Mouse (Mus musculus) left cerebral cortex, adult 2 months (tissue): ENCODE data around the gene Eif3l. TPM values are rescaled to one million over a fixed set of nuclear protein-coding genes. Genes with fewer than 3 reads are reported as not detected.
"Not testable (repeated sequence)": the region's sequence is repeated elsewhere in the genome, so short reads cannot be mapped to it uniquely, and the experiment has no call there.

Experiments
- DNase-seq, 2 experiments: peaks; one replicate each; pipeline ENCODE4 v3.0.0; 2021 to 2022; ENCODE audit warnings: low spot score in 2 of 2, mixed read lengths in 1 of 2; ENCODE audit errors: extremely low spot score in 1 of 2
- H3K27ac ChIP-seq: fragments of 200-600 bp; 2 replicates; pipeline ENCODE4 v1.8.1; 2022
- H3K4me3 ChIP-seq: fragments of 200-600 bp; 2 replicates; pipeline ENCODE4 v1.8.1; 2022
- CTCF ChIP-seq: fragments of 200-600 bp; IDR thresholded peaks from 2 replicates; pipeline ENCODE4 v1.8.1; 2022; ENCODE audit warnings: antibody characterized with exemption, mild to moderate bottlenecking, moderate library complexity
- intact Hi-C: fragments of 180-260 bp; cut with DNase I; formaldehyde crosslinking; loops from one replicate; pipeline ENCODE4 v1.15.1; 2025
- long read RNA-seq, 2 experiments: library from polyadenylated mRNA; stranded (forward); transcript quantifications; one replicate each; pipeline ENCODE4 v2.0.0; 2021; ENCODE audit warnings: borderline mapping rate in 2 of 2
- total RNA-seq, 2 experiments: library from RNA; stranded (reverse); gene quantifications; 2 replicates each; pipeline ENCODE4 v1.2.3; 2021

Gene Eif3l
- total RNA-seq = 10 to 100 TPM; 62.5 to 66.6 TPM
- long read RNA-seq, experiment 1, transcript Eif3l-201 (13 exons, 1,942 nt) = major isoform, 94 of 113 reads
- long read RNA-seq, experiment 1, partial matches to known transcripts = 2 of 113 reads
- long read RNA-seq, experiment 1, other reads (novel, unspliced or antisense) = 16 of 113 reads
- long read RNA-seq, experiment 2, transcript Eif3l-201 (13 exons, 1,942 nt) = major isoform, 48 of 56 reads
- long read RNA-seq, experiment 2, partial matches to known transcripts = 2 of 56 reads
- long read RNA-seq, experiment 2, other reads (novel, unspliced or antisense) = 6 of 56 reads

GRCm38 (mm10) chr15:79074913-79075532, at the start of gene Eif3l:
Gene Eif3l, plus strand, starts transcription at chr15:79075179.
- no peak for TF ChIP-seq CTCF
- DNase-seq = peak; percentile 88 to 90
- peak within 1 kb of the TSS; percentile 97 for H3K4me3 ChIP-seq
- intact Hi-C loops = loop anchor here (5.0 kb wide), 1 partner anchor 158 kb away; no protein-coding TSS in a partner anchor
- peak within 1 kb of the TSS; percentile 83 for H3K27ac ChIP-seq

DNA sequence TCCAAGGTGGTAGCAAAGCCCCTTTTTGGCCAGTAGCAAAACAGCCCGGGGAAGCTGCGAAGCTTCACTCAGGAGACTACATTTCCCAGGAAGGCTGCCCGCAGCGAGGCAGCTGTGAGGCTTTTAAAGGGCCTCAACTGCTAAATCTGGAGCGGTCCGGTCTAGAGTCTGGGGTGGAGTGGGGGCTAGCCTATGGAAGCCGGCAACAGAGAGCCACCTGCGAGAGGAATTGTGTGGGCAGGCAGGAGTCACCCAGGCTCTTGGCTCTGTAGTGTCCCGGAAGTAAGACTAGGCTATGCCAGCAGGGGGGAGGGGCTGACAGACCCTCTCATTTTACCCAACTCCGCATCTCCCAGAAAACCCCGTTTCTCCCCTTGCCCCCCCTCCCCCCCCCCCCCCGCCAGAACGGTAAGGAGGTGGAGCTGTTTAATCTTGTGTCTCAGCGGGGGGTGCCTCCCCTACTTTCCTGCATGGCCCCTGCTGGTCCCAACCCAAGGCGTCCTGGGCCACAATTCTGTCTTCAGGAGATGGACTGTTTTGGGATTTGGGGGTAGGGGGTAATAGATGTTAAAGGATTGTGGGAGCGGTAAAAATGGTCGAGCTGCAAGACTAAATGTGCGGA, 49.2 kb upstream of the Eif3l start:
- Histone ChIP-seq H3K27ac (peak overlapping the region; percentile 54), H3K4me3 (peak overlapping the region; percentile 44)
- no peak for TF ChIP-seq CTCF
- DNase-seq = no peak
- intact Hi-C loops = loop anchor here (2.0 kb wide), 1 partner anchor 37 kb away; no protein-coding TSS in a partner anchor

DNA sequence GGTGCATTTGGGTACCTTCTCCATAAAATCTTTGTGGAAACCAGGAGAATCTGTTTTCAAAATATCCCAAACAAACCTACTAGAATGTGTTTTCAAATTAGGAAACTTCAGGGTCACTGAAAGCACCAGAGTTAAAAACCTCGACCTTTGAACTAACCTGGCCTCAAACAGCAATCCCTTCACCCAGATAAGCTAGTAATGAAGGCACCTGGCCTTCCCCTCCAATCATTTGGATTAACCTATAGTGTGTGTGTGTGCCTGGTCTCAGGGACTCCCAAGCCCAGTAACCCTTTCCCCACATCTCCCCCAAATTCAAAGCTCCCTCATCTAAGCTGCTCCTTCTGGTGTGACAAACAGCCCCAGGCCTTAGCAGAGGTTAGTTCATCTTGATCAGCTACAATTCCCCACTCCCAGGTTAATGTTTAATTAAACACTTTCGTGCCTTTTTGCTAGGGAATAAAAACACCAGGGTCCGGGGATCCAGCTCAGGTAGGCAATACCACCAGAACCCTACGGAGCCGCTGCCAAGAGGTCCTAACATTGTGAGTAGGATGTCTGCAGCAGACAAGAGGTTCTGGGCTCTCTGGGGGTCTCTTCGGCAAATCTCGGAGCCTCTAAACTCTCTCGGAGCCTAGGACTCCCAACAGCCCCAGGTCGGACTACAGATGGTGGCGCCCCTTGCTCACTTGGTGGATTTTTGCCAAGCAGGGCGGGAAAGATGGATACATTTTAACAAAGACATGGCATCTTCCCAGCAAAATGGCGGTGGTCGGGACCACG, 48.3 kb upstream of the Eif3l start:
- intact Hi-C loops = loop anchor here (2.0 kb wide), 1 partner anchor 38 kb away; no protein-coding TSS in a partner anchor
- TF ChIP-seq CTCF = no peak
- Histone ChIP-seq H3K4me3 (no peak overlapping the region), H3K27ac (no peak overlapping the region)
- DNase-seq = no peak

DNA sequence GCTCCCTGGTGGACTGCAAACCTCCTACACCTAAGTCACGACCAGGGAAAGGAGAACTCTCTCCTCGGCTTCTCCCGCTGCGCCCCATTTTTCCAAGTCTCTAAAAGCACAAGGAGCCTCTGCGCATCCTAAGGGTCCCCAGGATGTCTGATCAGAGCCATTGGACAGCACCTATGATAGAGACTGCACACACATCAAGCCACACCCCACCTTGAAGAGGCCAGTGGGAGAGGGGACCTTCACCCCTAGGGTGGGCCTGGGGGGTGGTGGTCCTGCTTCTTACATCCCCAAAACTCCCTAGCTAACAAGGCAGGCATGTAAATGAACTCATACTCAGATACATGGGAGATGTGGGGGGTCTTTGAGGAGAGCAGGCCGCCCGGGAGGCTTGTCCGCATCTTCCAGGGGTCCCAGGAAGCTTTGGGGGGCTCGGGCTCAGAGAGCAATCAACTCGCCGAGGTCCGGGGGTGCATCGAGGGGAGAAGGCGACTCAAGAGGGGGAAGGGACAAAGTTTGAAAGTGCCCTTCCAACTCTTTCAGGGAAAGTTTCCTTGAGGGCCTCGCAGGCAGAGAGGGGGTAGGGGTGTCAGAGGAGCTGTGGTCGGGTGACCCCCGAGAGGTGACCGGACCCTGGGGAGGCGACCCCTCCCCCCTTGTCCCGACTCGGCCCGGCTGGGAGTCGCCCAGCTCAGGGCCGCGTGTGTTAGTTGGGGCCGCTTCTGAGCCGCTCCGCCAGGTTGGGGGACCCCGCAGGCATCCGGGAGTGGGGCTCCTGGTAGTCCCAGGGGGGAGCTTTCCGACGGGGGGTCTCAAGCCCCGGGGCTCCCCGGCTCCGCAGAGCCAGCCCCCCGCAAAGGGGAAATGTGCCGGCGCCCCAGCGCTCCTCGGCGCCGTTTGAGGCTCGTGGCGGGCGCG, 47.4 kb upstream of the Eif3l start:
- intact Hi-C loops = loop anchor here (2.0 kb wide), 1 partner anchor 39 kb away; no protein-coding TSS in a partner anchor
- no peak for TF ChIP-seq CTCF
- peak overlapping the region; percentile 99 for H3K27ac ChIP-seq
- peak overlapping the region; percentile 66 for H3K4me3 ChIP-seq
- no peak for DNase-seq

DNA sequence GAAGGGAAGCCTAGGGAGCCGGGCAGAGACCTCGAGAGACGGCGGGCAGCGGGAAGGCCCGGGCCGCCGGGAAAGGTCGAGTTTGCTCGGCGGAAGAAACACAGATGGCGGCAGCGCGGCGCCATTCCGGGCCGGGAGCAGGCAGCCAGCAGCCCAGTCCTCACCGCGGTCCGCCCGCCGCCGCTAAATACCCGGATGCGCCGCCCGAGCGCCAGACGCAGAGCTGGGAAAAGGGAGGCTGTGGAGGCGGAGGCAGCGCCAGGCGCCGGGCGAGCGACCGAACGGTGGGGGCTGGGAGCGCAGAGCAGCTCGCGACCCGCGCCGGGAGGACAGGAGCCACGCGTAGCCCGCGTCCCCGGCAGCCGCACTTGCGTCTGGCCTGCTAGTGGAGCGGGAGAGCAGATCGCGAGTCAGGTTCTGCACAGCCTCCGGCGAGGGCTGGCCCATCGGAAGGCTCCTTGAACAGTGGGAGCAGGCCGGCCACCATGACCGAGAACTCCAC, 46.7 kb upstream of the Eif3l start, which contains the start of gene H1f0:
Gene H1f0 (plus strand): TSS at position 214 of the 502 bp plus-strand sequence.
- intact Hi-C loops = no loop called here
- TF ChIP-seq CTCF = no peak

DNA sequence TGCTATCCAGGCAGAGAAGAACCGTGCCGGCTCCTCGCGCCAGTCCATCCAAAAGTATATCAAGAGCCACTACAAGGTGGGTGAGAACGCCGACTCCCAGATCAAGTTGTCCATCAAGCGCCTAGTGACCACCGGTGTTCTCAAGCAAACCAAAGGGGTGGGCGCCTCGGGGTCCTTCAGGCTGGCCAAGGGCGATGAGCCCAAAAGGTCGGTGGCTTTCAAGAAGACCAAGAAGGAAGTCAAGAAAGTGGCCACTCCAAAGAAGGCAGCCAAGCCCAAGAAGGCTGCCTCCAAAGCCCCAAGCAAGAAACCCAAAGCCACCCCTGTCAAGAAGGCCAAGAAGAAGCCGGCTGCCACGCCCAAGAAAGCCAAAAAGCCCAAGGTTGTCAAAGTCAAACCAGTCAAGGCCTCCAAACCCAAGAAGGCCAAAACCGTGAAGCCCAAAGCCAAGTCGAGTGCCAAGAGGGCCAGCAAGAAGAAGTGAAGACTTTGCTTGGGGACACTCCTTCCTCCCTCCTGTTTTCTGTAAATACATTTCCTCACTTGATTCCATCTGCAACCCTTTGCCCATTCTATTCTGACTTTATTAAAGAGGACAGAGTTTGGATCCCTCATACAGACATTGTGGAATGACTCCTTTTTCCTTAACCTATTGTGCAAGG, 46.0 kb upstream of the Eif3l start:
- intact Hi-C loops = no loop called here
- H3K4me3 ChIP-seq = peak overlapping the region; percentile 66
- no peak for TF ChIP-seq CTCF
- H3K27ac ChIP-seq = peak overlapping the region; percentile 99
- no peak for DNase-seq

More for the DNA sequence above, 46.7 kb upstream of the Eif3l start, which contains the start of gene H1f0:
- Histone ChIP-seq H3K4me3 (peak within 1 kb of the TSS; percentile 66), H3K27ac (peak within 1 kb of the TSS; percentile 99)
- DNase-seq = peak; percentile 94 to 97

- intact Hi-C loops = no loop called here
- no peak for DNase-seq
- TF ChIP-seq CTCF = no peak
- H3K4me3 ChIP-seq = peak overlapping the region; percentile 66
- no peak overlapping the region; the same call in 1 of the 2 replicates for H3K27ac ChIP-seq
These were observed 45.3 kb upstream of the Eif3l start for GRCm38 (mm10) chr15:79029519-79030241.

GRCm38 (mm10) chr15:79030551-79031435, 44.2 kb upstream of the Eif3l start:
- intact Hi-C loops = no loop called here
- Histone ChIP-seq H3K27ac (peak overlapping the region; percentile 26; the same call in 1 of the 2 replicates), H3K4me3 (peak overlapping the region; percentile 66)
- peak; percentile 76 to 86 for DNase-seq
- TF ChIP-seq CTCF = no peak; the same call in 1 of the 2 replicates

DNA sequence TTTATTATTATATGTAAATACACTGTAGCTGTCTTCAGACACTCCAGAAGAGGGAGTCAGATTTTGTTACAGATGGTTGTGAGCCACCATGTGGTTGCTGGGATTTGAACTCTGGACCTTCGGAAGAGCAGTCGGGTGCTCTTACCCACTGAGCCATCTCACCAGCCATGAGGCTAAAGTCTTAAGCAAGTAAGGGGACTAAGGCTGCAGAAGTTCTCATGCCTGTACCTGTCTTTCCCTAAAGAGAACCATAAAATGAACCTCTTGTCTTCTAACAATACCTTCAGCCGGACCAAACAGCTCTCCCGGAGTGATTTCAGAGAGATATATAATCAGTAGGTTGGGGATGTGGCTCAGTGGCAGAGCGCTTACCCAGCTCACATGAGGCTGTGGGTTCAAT, 43.1 kb upstream of the Eif3l start:
- H3K27ac ChIP-seq, DNase-seq, intact Hi-C loops, H3K4me3 ChIP-seq: not testable (repeated sequence)
